Mouse (Mus musculus): Measurements from ENCODE around the gene Myadm.
A peak's percentile ranks its signal among the peaks of the same experiment; 100 is the strongest.

The Myadm gene

GRCm38 (mm10) chr7:3327961-3328360 lies 39.1 kb downstream of the Myadm start:
- DNase-seq = no peak

- DNase-seq = peak; percentile 68 to 70
These were observed 41.1 kb downstream of the Myadm start for GRCm38 (mm10) chr7:3329776-3330546.

GRCm38 (mm10) chr7:3331171-3331570 lies 42.3 kb downstream of the Myadm start:
- DNase-seq = no peak

- DNase-seq = peak; percentile 7 to 22
These were observed 42.8 kb downstream of the Myadm start for GRCm38 (mm10) chr7:3331581-3332223.

- no peak for DNase-seq
These were observed 43.3 kb downstream of the Myadm start for GRCm38 (mm10) chr7:3332224-3332615.

GRCm38 (mm10) chr7:3332619-3333521 lies 44.0 kb downstream of the Myadm start, which contains the start of gene Cacng7:
TSS of gene Cacng7 (plus strand) at chr7:3332955.
- no peak for DNase-seq

GRCm38 (mm10) chr7:3333542-3333941 lies 44.7 kb downstream of the Myadm start:
- no peak for DNase-seq

- DNase-seq = no peak
These were observed 47.5 kb downstream of the Myadm start for GRCm38 (mm10) chr7:3336412-3336811.

GRCm38 (mm10) chr7:3338286-3338935 lies 49.5 kb downstream of the Myadm start:
- no peak for DNase-seq

GRCm38 (mm10) chr7:3339010-3339409 lies 50.1 kb downstream of the Myadm start:
- no peak for DNase-seq

- no peak for DNase-seq
These were observed 55.0 kb downstream of the Myadm start for GRCm38 (mm10) chr7:3343861-3344260.

GRCm38 (mm10) chr7:3345301-3345700 lies 56.4 kb downstream of the Myadm start:
- no peak for DNase-seq

- DNase-seq = no peak
These were observed 58.7 kb downstream of the Myadm start for GRCm38 (mm10) chr7:3347366-3348287.

GRCm38 (mm10) chr7:3348326-3348725 lies 59.4 kb downstream of the Myadm start:
- no peak for DNase-seq

- no peak for DNase-seq
These were observed 60.9 kb downstream of the Myadm start for GRCm38 (mm10) chr7:3349775-3350174.
